Mouse (Mus musculus) limb, embryonic 12.5 days (tissue): ENCODE results near the gene Il3. TPM values are rescaled to one million over a fixed set of nuclear protein-coding genes. Genes with fewer than 3 reads are reported as not detected.
A peak's percentile ranks its signal among the peaks of the same experiment; 100 is the strongest.
"Not testable (repeated sequence)": the region's sequence is repeated elsewhere in the genome, so short reads cannot be mapped to it uniquely, and the experiment has no call there.

Experiments used
- ATAC-seq: fragments of 200-750 bp; cut with Nextera tagmentation; 2 replicates; pipeline ENCODE4 v1.8.0; 2017; ENCODE audit warnings: low read depth, moderate TSS enrichment; ENCODE audit not compliant: insufficient number of reproducible peaks, insufficient read depth, low FRiP score, low TSS enrichment
- H3K27ac ChIP-seq: fragments of 300-500 bp; sonication (generic); 2 replicates; pipeline ENCODE4 v1.5.1; 2016; ENCODE audit warnings: mild to moderate bottlenecking, moderate library complexity
- H3K27me3 ChIP-seq: fragments of 300-500 bp; sonication (generic); 2 replicates; pipeline ENCODE4 v1.6.1; 2016; ENCODE audit warnings: mild to moderate bottlenecking, moderate library complexity
- H3K36me3 ChIP-seq: fragments of 300-500 bp; sonication (generic); 2 replicates; pipeline ENCODE4 v1.6.1; 2016; ENCODE audit warnings: mild to moderate bottlenecking, moderate library complexity
- H3K4me1 ChIP-seq: fragments of 300-500 bp; sonication (generic); replicated peaks from 2 replicates; pipeline ENCODE4 v1.6.1; 2016
- H3K4me2 ChIP-seq: fragments of 300-500 bp; sonication (generic); 2 replicates; pipeline ENCODE4 v1.6.1; 2016; ENCODE audit warnings: mild to moderate bottlenecking, moderate library complexity
- H3K4me3 ChIP-seq: fragments of 300-500 bp; sonication (generic); replicated peaks from 2 replicates; pipeline ENCODE4 v1.5.1; 2016; ENCODE audit warnings: mild to moderate bottlenecking
- H3K9ac ChIP-seq: fragments of 300-500 bp; sonication (generic); replicated peaks from 2 replicates; pipeline ENCODE4 v1.6.1; 2016; ENCODE audit warnings: mild to moderate bottlenecking, moderate library complexity
- H3K9me3 ChIP-seq: fragments of 300-500 bp; sonication (generic); 2 replicates; pipeline ENCODE4 v1.6.1; 2016; ENCODE audit warnings: mild to moderate bottlenecking, moderate library complexity
- WGBS: fragments of 180-500 bp; shearing (Covaris S2); methylation state at CpG from one replicate; pipeline ENCODE4 v1.1.7; 2016; 5-methylcytosine and 5-hydroxymethylcytosine counted together
- polyA plus RNA-seq: library from polyadenylated mRNA; unstranded; fragments of >200 nt; fragmentation: Nextera tagmentation; extraction: Ambion mirVana; gene quantifications from 2 replicates; pipeline ENCODE4 v1.2.1, GENCODE M21; 2016

Il3 gene
- polyA plus RNA-seq, 1 experiment from 2014 or later = not detected

DNA sequence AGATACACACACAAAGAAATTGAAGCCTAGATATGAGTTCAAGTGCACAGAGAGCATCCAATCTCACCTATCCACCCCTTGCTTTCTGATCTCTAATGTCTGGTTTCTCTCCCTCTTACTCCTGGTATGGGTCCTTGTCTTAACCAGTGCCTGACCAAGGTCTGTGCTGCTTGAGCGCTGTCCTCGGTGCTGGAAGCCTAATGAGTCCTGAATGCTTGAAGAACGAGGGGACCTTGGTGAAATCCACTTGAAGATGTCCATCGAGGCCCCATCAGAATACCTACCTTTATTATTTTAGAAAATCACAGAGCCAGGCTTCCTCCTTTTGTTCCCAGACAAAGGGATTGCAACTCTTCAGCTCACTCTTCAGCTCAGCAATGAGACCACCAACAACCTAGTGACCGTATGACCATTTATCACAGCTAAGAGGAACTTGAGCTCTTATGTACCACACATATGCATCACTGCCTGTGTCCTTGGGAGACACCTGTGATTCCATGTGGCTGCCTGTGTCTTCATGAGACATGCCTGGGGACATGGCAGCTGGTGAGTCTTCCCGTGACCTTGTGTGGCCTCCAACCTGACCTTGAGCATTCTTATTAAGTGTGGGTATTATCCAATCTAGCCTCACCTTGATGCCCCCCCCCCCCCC, 36.1 kb upstream of the Il3 start:
- Histone ChIP-seq H3K9ac (no peak overlapping the region), H3K27ac (no peak overlapping the region), H3K36me3 (no peaks in the 10 kb centered on the region), H3K9me3 (0 out of 2 replicates have a peak, but pooled peaks cover 7% of the 10 kb centered on the region), H3K27me3 (peaks cover 28% of the 10 kb centered on the region), H3K4me3 (peak overlapping the region; percentile 54), H3K4me2 (peak overlapping the region; percentile 96), H3K4me1 (peaks cover 7% of the 10 kb centered on the region; the same call in 1 of the 2 replicates)
- 0 out of 2 replicates have a peak, but pooled peaks have one; percentile 26 for ATAC-seq
- 22% methylated on average over 6 of the region's 6 CpGs for WGBS

GRCm38 (mm10) chr11:54302606-54303005, 35.5 kb upstream of the Il3 start:
- 92% methylated on average over 3 of the region's 3 CpGs for WGBS

GRCm38 (mm10) chr11:54301994-54302393, 34.9 kb upstream of the Il3 start:
- ATAC-seq = no peak
- WGBS = 87% methylated on average over 8 of the region's 8 CpGs
- H3K4me1 ChIP-seq = peaks cover 7% of the 10 kb centered on the region; the same call in 1 of the 2 replicates
- H3K4me3 ChIP-seq = no peak overlapping the region
- no peak overlapping the region for H3K4me2 ChIP-seq
- H3K36me3 ChIP-seq = no peaks in the 10 kb centered on the region
- H3K27me3 ChIP-seq = peaks cover 28% of the 10 kb centered on the region
- H3K9me3 ChIP-seq = 0 out of 2 replicates have a peak, but pooled peaks cover 7% of the 10 kb centered on the region
- H3K9ac ChIP-seq = no peak overlapping the region
- no peak overlapping the region for H3K27ac ChIP-seq

More at GRCm38 (mm10) chr11:54302606-54303005, 35.5 kb upstream of the Il3 start:
- H3K4me2 ChIP-seq = no peak overlapping the region
- peaks cover 7% of the 10 kb centered on the region; the same call in 1 of the 2 replicates for H3K4me1 ChIP-seq
- H3K9ac ChIP-seq = no peak overlapping the region
- no peaks in the 10 kb centered on the region for H3K36me3 ChIP-seq
- peaks cover 28% of the 10 kb centered on the region for H3K27me3 ChIP-seq
- no peak for ATAC-seq
- no peak overlapping the region for H3K27ac ChIP-seq
- H3K9me3 ChIP-seq = 0 out of 2 replicates have a peak, but pooled peaks cover 7% of the 10 kb centered on the region
- no peak overlapping the region for H3K4me3 ChIP-seq

- no peaks in the 10 kb centered on the region for H3K36me3 ChIP-seq
- H3K4me1 ChIP-seq = peaks cover 1% of the 10 kb centered on the region; the same call in 1 of the 2 replicates
- H3K4me3 ChIP-seq = no peak overlapping the region
- no peak overlapping the region for H3K9ac ChIP-seq
- H3K27me3 ChIP-seq = peaks cover 12% of the 10 kb centered on the region
- ATAC-seq = no peak
- H3K9me3 ChIP-seq = 0 out of 2 replicates have a peak, but pooled peaks cover 7% of the 10 kb centered on the region
- no peak overlapping the region for H3K27ac ChIP-seq
- H3K4me2 ChIP-seq = no peak overlapping the region
Observed at GRCm38 (mm10) chr11:54298777-54299176, 31.7 kb upstream of the Il3 start.

DNA sequence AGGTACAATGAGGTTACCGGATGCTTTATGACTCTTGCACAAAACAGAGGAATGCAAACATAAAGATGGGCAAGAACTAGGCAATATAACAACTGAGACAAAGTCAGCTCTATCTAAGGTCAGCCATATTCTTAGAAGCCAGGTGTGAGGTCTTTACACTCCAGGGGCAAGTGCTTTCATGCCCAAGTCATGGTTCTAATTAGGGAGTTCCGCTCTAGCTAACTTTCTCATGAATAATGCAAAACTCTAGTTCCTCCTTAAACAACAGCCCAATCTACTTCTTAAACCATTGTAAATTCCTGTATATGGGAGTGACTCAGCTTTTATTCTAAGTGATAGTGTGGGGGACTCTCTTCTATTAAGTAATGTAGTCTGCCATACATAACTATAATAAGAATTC, 30.4 kb upstream of the Il3 start:
- not testable (repeated sequence) for H3K9ac ChIP-seq, ATAC-seq, H3K4me2 ChIP-seq, H3K27me3 ChIP-seq, H3K36me3 ChIP-seq, H3K27ac ChIP-seq, H3K9me3 ChIP-seq, H3K4me3 ChIP-seq, H3K4me1 ChIP-seq
- 82% methylated on average over 2 of the region's 2 CpGs for WGBS

GRCm38 (mm10) chr11:54296734-54297133, 29.7 kb upstream of the Il3 start:
- 100% methylated on average over 1 of the region's 1 CpGs for WGBS

GRCm38 (mm10) chr11:54295971-54296370, 28.9 kb upstream of the Il3 start:
- no peak overlapping the region for H3K4me2 ChIP-seq
- no peak overlapping the region for H3K27ac ChIP-seq
- WGBS = 82% methylated on average over 4 of the region's 4 CpGs
- H3K4me3 ChIP-seq = no peak overlapping the region
- H3K27me3 ChIP-seq = no peaks in the 10 kb centered on the region
- H3K4me1 ChIP-seq = no peaks in the 10 kb centered on the region
- no peak for ATAC-seq
- H3K9ac ChIP-seq = no peak overlapping the region
- H3K36me3 ChIP-seq = no peaks in the 10 kb centered on the region
- 0 out of 2 replicates have a peak, but pooled peaks cover 7% of the 10 kb centered on the region for H3K9me3 ChIP-seq

More at GRCm38 (mm10) chr11:54296734-54297133, 29.7 kb upstream of the Il3 start:
- Histone ChIP-seq H3K4me1 (no peaks in the 10 kb centered on the region), H3K4me3 (no peak overlapping the region), H3K9ac (no peak overlapping the region), H3K27ac (no peak overlapping the region), H3K9me3 (0 out of 2 replicates have a peak, but pooled peaks cover 7% of the 10 kb centered on the region), H3K36me3 (no peaks in the 10 kb centered on the region), H3K4me2 (no peak overlapping the region), H3K27me3 (no peaks in the 10 kb centered on the region)
- no peak for ATAC-seq

- WGBS = 62% methylated on average over 12 of the region's 12 CpGs
- no peak overlapping the region for H3K9ac ChIP-seq
Observed at GRCm38 (mm10) chr11:54293980-54294807, 27.1 kb upstream of the Il3 start.

GRCm38 (mm10) chr11:54292163-54292562, 25.1 kb upstream of the Il3 start:
- WGBS = 86% methylated on average over 2 of the region's 2 CpGs

More at GRCm38 (mm10) chr11:54293980-54294807, 27.1 kb upstream of the Il3 start:
- Histone ChIP-seq H3K4me2 (no peak overlapping the region), H3K27me3 (no peaks in the 10 kb centered on the region), H3K27ac (no peak overlapping the region), H3K4me3 (no peak overlapping the region), H3K9me3 (0 out of 2 replicates have a peak, but pooled peaks cover 6% of the 10 kb centered on the region), H3K4me1 (no peaks in the 10 kb centered on the region), H3K36me3 (no peaks in the 10 kb centered on the region)
- no peak for ATAC-seq

DNA sequence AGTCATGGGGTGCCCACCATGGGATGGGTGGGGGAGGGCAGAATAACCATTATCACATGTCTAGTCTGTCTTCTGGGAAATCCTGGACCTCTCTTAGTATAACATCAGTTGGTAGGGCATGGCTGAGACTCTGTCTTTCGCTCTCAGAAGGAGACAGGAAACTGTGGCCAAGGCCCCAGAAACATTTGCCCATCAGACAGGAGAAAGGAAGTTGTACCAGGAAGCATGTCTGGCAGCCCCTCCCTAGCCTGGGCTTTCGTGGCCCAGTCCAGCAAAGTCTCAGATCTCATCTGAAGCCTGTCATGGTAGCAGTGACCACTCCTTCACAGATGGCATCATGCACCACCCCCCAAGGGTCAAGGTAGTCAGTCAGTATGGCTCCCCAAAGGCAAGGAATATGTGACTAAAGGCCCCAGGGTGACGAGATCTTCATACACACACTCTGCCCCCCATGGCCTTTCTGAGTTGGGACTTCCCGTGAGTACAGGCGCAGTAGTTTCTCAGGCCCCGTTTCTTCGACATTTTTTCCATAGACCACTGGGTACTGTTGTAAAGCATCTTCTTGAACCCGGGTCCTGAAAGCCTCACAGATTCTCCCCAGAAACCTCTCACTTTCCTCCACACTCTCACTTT, 20.9 kb upstream of the Il3 start:
- H3K27me3 ChIP-seq = no peaks in the 10 kb centered on the region
- H3K4me1 ChIP-seq = no peaks in the 10 kb centered on the region
- 88% methylated on average over 8 of the region's 8 CpGs for WGBS
- ATAC-seq = no peak
- H3K27ac ChIP-seq = no peak overlapping the region
- H3K36me3 ChIP-seq = no peaks in the 10 kb centered on the region
- no peak overlapping the region for H3K9ac ChIP-seq
- no peak overlapping the region for H3K4me3 ChIP-seq
- H3K4me2 ChIP-seq = no peak overlapping the region
- H3K9me3 ChIP-seq = no peaks in the 10 kb centered on the region

More at GRCm38 (mm10) chr11:54292163-54292562, 25.1 kb upstream of the Il3 start:
- H3K4me3 ChIP-seq = no peak overlapping the region
- no peaks in the 10 kb centered on the region for H3K36me3 ChIP-seq
- H3K4me1 ChIP-seq = no peaks in the 10 kb centered on the region
- ATAC-seq = no peak
- no peaks in the 10 kb centered on the region for H3K9me3 ChIP-seq
- no peak overlapping the region for H3K4me2 ChIP-seq
- no peak overlapping the region for H3K27ac ChIP-seq
- H3K9ac ChIP-seq = no peak overlapping the region
- H3K27me3 ChIP-seq = no peaks in the 10 kb centered on the region

DNA sequence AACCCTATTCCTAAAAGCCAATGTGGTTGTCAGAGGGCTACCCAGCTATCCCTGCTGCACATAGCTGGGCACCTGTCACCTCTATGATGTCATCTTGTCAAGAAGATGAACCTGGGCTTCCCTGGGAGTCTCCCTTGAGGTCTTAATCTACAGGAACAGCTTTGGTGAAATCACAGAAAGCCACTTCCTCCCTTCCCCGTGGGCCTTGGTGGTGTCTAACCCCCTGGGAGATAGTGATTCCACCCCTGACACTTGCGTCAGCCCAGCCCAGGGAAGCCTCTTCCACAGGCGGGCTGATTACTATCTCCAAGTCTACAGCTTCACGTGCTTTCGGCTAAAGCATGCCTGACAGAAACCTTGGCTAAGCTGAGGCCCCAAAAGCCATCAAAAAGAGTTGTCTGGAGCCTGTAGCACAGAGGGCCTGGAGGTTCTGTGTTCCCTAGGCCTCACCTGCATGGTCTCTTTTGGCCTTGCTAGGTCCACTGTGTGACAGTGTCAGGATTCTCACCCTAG, 4.4 kb upstream of the Il3 start:
- Histone ChIP-seq H3K27ac (no peak overlapping the region), H3K36me3 (no peaks in the 10 kb centered on the region), H3K4me1 (no peaks in the 10 kb centered on the region), H3K9me3 (no peaks in the 10 kb centered on the region), H3K27me3 (no peaks in the 10 kb centered on the region), H3K4me2 (no peak overlapping the region), H3K9ac (no peak overlapping the region), H3K4me3 (no peak overlapping the region)
- 87% methylated on average over 5 of the region's 5 CpGs for WGBS
- ATAC-seq = no peak
